Mouse (Mus musculus) C2C12 (cell line): ENCODE measurements around the gene Cercam. TPM values are rescaled to one million over a fixed set of nuclear protein-coding genes. Genes with fewer than 3 reads are reported as not detected.

Source experiments
- H3K27me3 ChIP-seq: one replicate; pipeline ENCODE4 v1.6.1; 2011; ENCODE audit not compliant: control insufficient read depth, insufficient read depth, insufficient read length
- H3K36me3 ChIP-seq: one replicate; pipeline ENCODE4 v1.6.1; 2011; ENCODE audit not compliant: control insufficient read depth, insufficient read depth
- H3K4me3 ChIP-seq: one replicate; pipeline ENCODE4 v1.5.1; 2011; ENCODE audit warnings: mild to moderate bottlenecking, control low read depth; ENCODE audit not compliant: poor library complexity, insufficient read depth, severe bottlenecking
- H3K79me2 ChIP-seq: one replicate; pipeline ENCODE4 v1.6.1; 2011; ENCODE audit not compliant: control insufficient read depth, insufficient read depth
- H3K79me3 ChIP-seq: one replicate; pipeline ENCODE4 v1.6.1; 2011; ENCODE audit warnings: low read depth, control low read depth
- H3ac ChIP-seq: one replicate; pipeline ENCODE3; 2011; ENCODE audit warnings: low read depth; ENCODE audit not compliant: control insufficient read depth, insufficient read length
- CEBPB ChIP-seq: IDR thresholded peaks from one replicate; pipeline ENCODE4 v1.6.1; 2011; ENCODE audit warnings: low read depth, mild to moderate bottlenecking, control low read depth, moderate library complexity
- CTCF ChIP-seq: IDR thresholded peaks from one replicate; pipeline ENCODE4 v1.5.1; 2011; ENCODE audit not compliant: control insufficient read depth, insufficient read depth, insufficient read length
- FOSL1 ChIP-seq: IDR thresholded peaks from one replicate; pipeline ENCODE4 v1.8.0; 2011; ENCODE audit warnings: mild to moderate bottlenecking, low read length; ENCODE audit not compliant: poor library complexity, insufficient read depth, severe bottlenecking
- MAX ChIP-seq: IDR thresholded peaks from one replicate; pipeline ENCODE4 v1.6.1; 2011; ENCODE audit warnings: mild to moderate bottlenecking, control low read depth
- MYOD1 ChIP-seq: IDR thresholded peaks from one replicate; pipeline ENCODE4 v1.6.1; 2011; ENCODE audit warnings: low read depth; ENCODE audit not compliant: control insufficient read depth, insufficient read length
- MYOG ChIP-seq: IDR thresholded peaks from one replicate; pipeline ENCODE4 v1.6.1; 2011; ENCODE audit not compliant: control insufficient read depth, insufficient read length; ENCODE audit errors: extremely low read depth
- USF1 ChIP-seq: IDR thresholded peaks from one replicate; pipeline ENCODE4 v1.6.1; 2011; ENCODE audit warnings: low read depth, mild to moderate bottlenecking, control low read depth, moderate library complexity
- polyA plus RNA-seq: library from polyadenylated mRNA; unstranded; fragments of >200 nt; fragmentation: generic; extraction: Trizol; gene quantifications from one replicate; pipeline ENCODE4 v1.2.1, GENCODE M21; 2012; ENCODE audit warnings: missing spikeins

The Cercam gene
- polyA plus RNA-seq, 1 experiment, result 3.3 TPM

DNA sequence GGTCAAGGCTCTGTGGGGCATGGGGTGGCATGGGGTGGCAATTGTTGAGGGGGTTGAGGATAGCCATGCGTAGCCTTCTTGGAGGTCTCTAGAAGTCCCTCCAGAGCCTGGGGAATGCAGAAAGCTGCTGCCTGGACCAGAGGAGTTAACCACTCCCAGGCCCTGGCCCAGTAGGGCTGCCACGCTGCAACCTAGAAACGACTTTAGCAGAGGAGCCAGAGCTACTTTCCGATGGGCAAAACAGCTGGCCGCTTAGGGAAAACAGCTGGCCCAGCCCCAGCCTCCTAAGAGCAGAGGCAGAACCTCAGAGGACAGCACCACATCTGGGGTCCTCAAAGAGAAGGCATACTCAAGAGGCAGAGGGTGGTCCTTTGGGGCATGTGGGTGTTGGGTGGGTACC is 11.0 kb upstream of the Cercam start:
- no peak for TF ChIP-seq FOSL1
- TF ChIP-seq CTCF, result no peak
- no peak for TF ChIP-seq CEBPB
- TF ChIP-seq MAX, result no peak
- no peaks in the 10 kb centered on the region for H3K36me3 ChIP-seq
- H3K27me3 ChIP-seq, result no peaks in the 10 kb centered on the region
- H3K79me3 ChIP-seq, result no peaks in the 10 kb centered on the region
- H3K4me3 ChIP-seq, result no peak overlapping the region
- no peak overlapping the region for H3ac ChIP-seq
- H3K79me2 ChIP-seq, result no peaks in the 10 kb centered on the region

DNA sequence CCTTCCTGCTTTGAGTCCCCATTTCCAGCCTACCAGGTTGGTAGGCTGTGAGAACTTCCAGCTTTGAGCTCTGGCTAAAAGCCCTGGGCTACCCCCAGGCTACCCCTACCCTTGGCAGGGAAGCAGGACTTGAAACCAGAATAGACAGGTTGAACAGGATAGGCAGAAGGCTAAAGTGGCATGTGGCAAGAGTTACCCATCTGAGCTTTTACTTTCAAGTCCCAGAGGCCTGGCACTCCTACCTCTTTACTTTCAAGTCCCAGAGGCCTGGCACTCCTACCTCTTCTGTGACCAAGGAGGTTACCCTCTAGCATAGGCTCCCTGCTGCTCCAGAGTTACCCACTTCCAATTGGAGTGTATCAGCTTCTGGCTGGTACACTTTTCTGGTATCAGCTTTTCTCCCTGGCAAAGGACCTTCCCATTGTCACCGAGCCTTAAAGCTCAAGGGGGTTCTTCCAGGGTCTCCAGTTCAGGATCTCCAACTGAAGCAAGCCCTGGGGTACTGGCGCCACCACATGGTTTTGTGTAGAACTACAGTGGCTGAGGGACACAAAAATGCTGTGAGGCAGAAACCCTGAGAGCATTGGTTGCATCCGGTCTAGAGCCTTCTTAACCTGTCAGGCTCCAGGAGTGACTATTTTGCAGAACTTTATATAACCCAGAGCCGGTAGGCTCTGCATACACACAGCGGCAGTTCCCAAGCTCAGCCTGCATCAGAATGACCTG is 10.1 kb upstream of the Cercam start:
- Histone ChIP-seq H3K79me3 (no peaks in the 10 kb centered on the region), H3ac (no peak overlapping the region), H3K36me3 (no peaks in the 10 kb centered on the region), H3K4me3 (no peak overlapping the region), H3K79me2 (no peaks in the 10 kb centered on the region), H3K27me3 (no peaks in the 10 kb centered on the region)
- TF ChIP-seq CTCF (peak; percentile 4), MYOG (no peak), CEBPB (no peak)

DNA sequence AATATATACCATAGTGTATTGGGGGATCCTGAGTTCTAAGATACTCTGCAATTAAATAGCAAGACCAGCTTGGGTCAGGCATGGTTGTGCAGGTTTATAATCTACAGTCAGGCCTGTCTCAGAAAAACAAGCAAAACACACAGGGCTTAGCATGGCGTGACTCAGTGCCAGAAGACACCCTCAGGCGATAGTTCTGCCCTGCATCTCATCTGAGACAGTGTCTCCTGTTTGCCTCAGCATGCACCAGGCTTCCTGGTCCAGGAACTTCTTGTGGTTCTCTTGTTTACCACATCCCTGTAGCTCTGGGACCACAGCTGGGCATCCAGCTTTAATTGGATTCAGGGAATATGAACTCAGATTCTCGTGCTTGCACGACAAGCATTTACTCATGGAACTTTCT is 3.8 kb upstream of the Cercam start:
- TF ChIP-seq CTCF (no peak), CEBPB (no peak), MYOG (no peak), MAX (no peak), FOSL1 (no peak), MYOD1 (no peak), USF1 (no peak)
- Histone ChIP-seq H3ac (no peak overlapping the region), H3K4me3 (no peak overlapping the region), H3K79me2 (no peaks in the 10 kb centered on the region), H3K79me3 (no peaks in the 10 kb centered on the region), H3K27me3 (no peaks in the 10 kb centered on the region), H3K36me3 (no peaks in the 10 kb centered on the region)

DNA sequence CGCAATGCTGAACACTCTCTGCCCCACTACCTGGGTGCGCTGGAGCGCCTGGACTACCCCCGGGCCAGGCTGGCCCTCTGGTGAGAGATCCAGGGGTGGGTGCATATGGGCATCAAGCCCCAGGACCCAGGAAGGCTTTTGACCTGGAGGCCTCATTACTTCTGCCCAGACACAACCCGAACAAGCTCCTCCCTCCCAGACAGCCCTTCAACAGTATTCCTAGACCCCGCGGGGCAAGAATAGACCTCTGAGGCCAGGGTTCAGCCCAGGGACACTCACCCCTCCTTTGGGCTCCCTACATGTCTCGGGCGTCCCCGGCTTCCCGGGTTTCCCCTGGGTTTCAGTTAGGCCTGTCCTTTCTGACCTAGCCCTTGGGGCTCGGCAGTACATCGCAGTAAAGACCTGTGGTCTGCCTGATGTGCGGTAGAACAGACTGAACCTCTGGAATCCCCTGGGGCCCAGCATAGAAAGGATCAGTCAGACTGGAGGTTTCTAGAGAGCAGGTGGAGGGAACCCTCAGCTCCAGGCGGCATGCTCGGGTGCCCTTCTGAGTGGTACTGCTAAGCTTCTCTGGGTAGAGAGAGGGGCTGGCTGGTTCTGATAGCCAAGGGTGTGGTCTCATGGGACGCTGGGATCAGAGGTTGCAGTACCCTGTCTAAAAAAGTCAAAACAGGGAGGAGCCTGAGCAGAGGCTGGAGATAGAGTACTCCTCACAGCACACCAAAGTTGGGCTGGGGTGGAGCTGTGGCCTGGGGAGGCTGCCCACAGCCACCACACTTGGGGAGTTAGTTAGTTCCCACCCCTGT is 885 bp downstream of the Cercam start:
- Histone ChIP-seq H3K36me3 (no peaks in the 10 kb centered on the region), H3ac (peak overlapping the region; percentile 67), H3K79me3 (no peaks in the 10 kb centered on the region), H3K79me2 (no peaks in the 10 kb centered on the region), H3K27me3 (no peaks in the 10 kb centered on the region), H3K4me3 (no peak overlapping the region)
- TF ChIP-seq MYOD1, result no peak
- TF ChIP-seq MYOG, result no peak
- TF ChIP-seq MAX, result no peak
- TF ChIP-seq CTCF, result no peak
- TF ChIP-seq CEBPB, result no peak
- TF ChIP-seq FOSL1, result no peak
- TF ChIP-seq USF1, result no peak

DNA sequence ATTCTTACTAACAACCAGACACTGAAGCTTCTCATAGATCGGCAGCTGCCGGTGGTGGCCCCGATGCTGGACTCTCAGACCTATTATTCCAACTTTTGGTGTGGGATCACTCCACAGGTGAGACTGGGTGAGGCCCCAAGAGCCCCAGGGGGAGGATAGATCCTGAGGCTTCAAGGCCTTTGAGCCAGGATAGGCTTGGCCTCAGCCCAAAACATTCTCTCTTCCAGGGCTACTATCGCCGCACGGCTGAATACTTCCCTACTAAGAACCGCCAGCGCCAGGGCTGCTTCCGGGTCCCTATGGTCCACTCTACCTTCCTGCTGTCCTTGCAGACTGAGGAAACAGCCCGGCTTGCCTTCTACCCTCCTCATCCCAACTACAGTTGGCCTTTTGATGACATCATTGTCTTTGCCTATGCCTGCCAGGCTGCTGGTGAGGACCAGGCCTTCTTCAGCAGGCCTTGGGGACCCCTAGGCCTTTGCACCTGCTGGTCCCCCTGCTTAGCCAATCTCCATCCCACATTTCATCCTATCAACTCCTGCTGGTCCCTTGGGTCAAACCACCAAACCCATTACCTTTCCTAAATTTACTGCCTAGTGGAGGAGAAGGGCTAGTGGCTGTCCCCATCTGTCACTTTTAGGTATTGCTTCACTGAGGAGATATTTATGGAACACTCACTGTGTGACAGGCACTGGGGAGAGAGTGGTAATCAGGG is 3.8 kb downstream of the Cercam start:
- H3K36me3 ChIP-seq, result no peaks in the 10 kb centered on the region
- no peaks in the 10 kb centered on the region for H3K79me2 ChIP-seq
- peaks cover under 1% of the 10 kb centered on the region for H3K27me3 ChIP-seq
- TF ChIP-seq CEBPB (no peak), MYOD1 (no peak), MYOG (no peak), CTCF (no peak), MAX (no peak), FOSL1 (no peak), USF1 (no peak)
- H3K79me3 ChIP-seq, result no peaks in the 10 kb centered on the region
- H3ac ChIP-seq, result no peak overlapping the region
- H3K4me3 ChIP-seq, result no peak overlapping the region
